Mouse (Mus musculus) heart, embryonic 15.5 days (tissue): ENCODE data around the gene Ripor2. TPM values are rescaled to one million over a fixed set of nuclear protein-coding genes. Genes with fewer than 3 reads are reported as not detected.

Experiments
- ATAC-seq: fragments of 200-750 bp; cut with Nextera tagmentation; replicated peaks from 2 replicates; pipeline ENCODE4 v1.8.0; 2017; ENCODE audit warnings: low read depth, moderate TSS enrichment; ENCODE audit not compliant: insufficient number of reproducible peaks, insufficient read depth, low FRiP score
- H3K27ac ChIP-seq: fragments of 300-500 bp; sonication (generic); 2 replicates; pipeline ENCODE4 v1.5.1; 2015; ENCODE audit warnings: mild to moderate bottlenecking, inconsistent platforms
- H3K27me3 ChIP-seq: fragments of 300-500 bp; sonication (generic); 2 replicates; pipeline ENCODE4 v1.6.1; 2015; ENCODE audit warnings: inconsistent platforms
- H3K36me3 ChIP-seq: fragments of 300-500 bp; sonication (generic); 2 replicates; pipeline ENCODE4 v1.6.1; 2015; ENCODE audit warnings: mild to moderate bottlenecking, inconsistent platforms
- H3K4me1 ChIP-seq: fragments of 300-500 bp; sonication (generic); replicated peaks from 2 replicates; pipeline ENCODE4 v1.6.1; 2015; ENCODE audit warnings: inconsistent platforms
- H3K4me2 ChIP-seq: fragments of 300-500 bp; sonication (generic); 2 replicates; pipeline ENCODE4 v1.6.1; 2015; ENCODE audit warnings: inconsistent platforms, mild to moderate bottlenecking, moderate library complexity
- H3K4me3 ChIP-seq: fragments of 300-500 bp; sonication (generic); 2 replicates; pipeline ENCODE4 v1.5.1; 2015; ENCODE audit warnings: mild to moderate bottlenecking, inconsistent platforms
- H3K9ac ChIP-seq: fragments of 300-500 bp; sonication (generic); 2 replicates; pipeline ENCODE4 v1.6.1; 2015; ENCODE audit warnings: mild to moderate bottlenecking, inconsistent platforms
- H3K9me3 ChIP-seq: fragments of 300-500 bp; sonication (generic); replicated peaks from 2 replicates; pipeline ENCODE4 v1.6.1; 2016; ENCODE audit warnings: inconsistent platforms
- WGBS: fragments of 180-500 bp; shearing (Covaris S2); methylation state at CpG from one replicate; pipeline ENCODE4 v1.1.7; 2015; ENCODE audit warnings: mixed read lengths; 5-methylcytosine and 5-hydroxymethylcytosine counted together
- polyA plus RNA-seq: library from polyadenylated mRNA; unstranded; fragments of >200 nt; fragmentation: Nextera tagmentation; extraction: Ambion mirVana; gene quantifications from 2 replicates; pipeline ENCODE4 v1.2.1, GENCODE M21; 2015

Ripor2 gene
- polyA plus RNA-seq, 1 experiment from 2014 or later = 14.5 TPM

- no peaks in the 10 kb centered on the region for H3K36me3 ChIP-seq
- H3K4me1 ChIP-seq = peaks cover 33% of the 10 kb centered on the region
- H3K4me3 ChIP-seq = no peak overlapping the region
- no peak for ATAC-seq
- WGBS = 57% methylated on average over 2 of the region's 2 CpGs
- H3K4me2 ChIP-seq = no peak overlapping the region
- H3K27ac ChIP-seq = no peak overlapping the region
- no peaks in the 10 kb centered on the region for H3K27me3 ChIP-seq
- no peaks in the 10 kb centered on the region for H3K9me3 ChIP-seq
- no peak overlapping the region for H3K9ac ChIP-seq
Observed at GRCm38 (mm10) chr13:24649099-24649498, 67.1 kb downstream of the Ripor2 start.

GRCm38 (mm10) chr13:24651018-24651417 lies 69.0 kb downstream of the Ripor2 start:
- no peaks in the 10 kb centered on the region for H3K9me3 ChIP-seq
- WGBS = 56% methylated on average over 3 of the region's 3 CpGs
- no peaks in the 10 kb centered on the region for H3K36me3 ChIP-seq
- 0 out of 2 replicates have a peak overlapping the region, but pooled peaks have one; percentile 20 for H3K27ac ChIP-seq
- H3K4me1 ChIP-seq = peaks cover 38% of the 10 kb centered on the region
- H3K27me3 ChIP-seq = no peaks in the 10 kb centered on the region
- no peak overlapping the region for H3K4me3 ChIP-seq
- no peak overlapping the region for H3K9ac ChIP-seq
- no peak overlapping the region for H3K4me2 ChIP-seq
- no peak for ATAC-seq

DNA sequence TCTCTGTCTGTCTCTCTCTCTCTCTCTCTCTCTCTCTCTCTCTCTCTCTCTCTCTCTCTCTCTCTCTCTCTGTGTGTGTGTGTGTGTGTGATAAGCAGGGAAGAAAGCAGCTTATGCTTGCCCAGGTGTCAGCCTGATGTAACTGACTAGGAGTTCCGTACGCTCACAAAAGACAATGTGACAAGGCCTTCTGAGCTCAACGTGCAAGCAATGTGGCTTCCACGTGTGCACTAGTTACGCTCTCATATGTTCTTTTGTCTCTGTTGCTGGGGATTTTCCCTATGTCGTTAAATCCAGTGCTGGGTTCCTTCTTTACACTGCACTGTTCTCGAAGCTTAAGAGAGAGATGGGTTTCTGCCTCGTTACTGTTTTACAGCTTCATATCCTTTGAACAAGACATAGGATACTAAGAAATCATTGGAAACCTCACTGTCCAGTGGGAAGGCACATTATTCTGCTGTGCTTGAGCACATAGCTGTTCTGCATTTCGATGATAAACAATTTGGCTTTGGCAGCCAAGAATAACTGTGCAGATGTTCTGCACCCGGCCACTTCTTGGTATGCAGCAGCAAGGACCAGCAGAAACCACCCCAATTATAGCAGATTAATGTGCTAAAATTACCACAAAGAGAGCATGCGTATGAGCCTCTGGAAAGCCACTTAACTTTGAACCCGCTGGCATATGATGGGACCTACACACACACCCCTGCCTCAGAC lies 73.1 kb downstream of the Ripor2 start:
- H3K36me3 ChIP-seq = no peaks in the 10 kb centered on the region
- H3K27ac ChIP-seq = peak overlapping the region; percentile 69
- WGBS = 46% methylated on average over 12 of the region's 12 CpGs
- 0 out of 2 replicates have a peak overlapping the region, but pooled peaks have one; percentile 0 for H3K4me2 ChIP-seq
- H3K27me3 ChIP-seq = no peaks in the 10 kb centered on the region
- H3K4me3 ChIP-seq = no peak overlapping the region
- peaks cover 41% of the 10 kb centered on the region for H3K4me1 ChIP-seq
- H3K9ac ChIP-seq = no peak overlapping the region
- ATAC-seq = no peak; the same call in 1 of the 2 replicates
- H3K9me3 ChIP-seq = no peaks in the 10 kb centered on the region

DNA sequence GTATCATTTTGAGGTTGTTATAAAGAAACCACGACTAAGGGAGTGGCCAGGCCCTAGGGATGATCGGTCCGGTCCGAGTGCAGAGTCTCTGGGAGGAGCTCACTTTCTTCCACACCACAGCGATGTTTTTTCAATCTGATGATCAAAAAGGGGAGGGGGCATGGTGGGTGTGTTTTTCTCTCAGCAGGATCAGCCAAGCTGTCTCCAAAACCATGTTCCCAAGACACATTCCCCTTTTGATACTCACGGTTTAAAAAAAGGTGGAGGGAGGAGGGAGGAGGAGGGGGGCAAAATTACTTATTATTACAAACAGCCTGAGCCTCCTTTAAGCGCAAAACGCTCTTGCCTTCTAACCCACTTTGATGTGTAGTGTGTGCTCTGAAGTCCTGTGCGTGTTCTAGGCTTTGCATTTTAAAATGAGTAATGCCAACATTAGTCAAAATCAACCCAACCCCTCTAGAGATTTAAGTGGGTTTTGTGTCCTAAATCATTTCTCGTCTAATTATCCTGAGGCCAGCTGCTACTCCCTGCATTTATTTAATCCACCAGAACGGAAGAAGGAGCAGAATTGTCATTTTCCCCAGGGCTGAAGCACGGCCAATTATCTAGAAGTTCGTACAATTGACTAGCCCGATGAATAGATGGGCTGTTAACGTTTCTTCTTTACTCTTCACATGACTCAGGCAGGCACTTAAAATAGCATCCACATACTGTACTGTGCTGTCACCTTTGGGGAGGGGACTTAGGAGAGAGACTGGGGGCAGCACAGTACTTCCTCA lies 74.9 kb downstream of the Ripor2 start:
- no peaks in the 10 kb centered on the region for H3K36me3 ChIP-seq
- H3K27ac ChIP-seq = 0 out of 2 replicates have a peak overlapping the region, but pooled peaks have one; percentile 27
- ATAC-seq = no peak
- H3K4me3 ChIP-seq = no peak overlapping the region
- peaks cover 31% of the 10 kb centered on the region for H3K4me1 ChIP-seq
- peak overlapping the region; percentile 27; the same call in 1 of the 2 replicates for H3K4me2 ChIP-seq
- 44% methylated on average over 15 of the region's 15 CpGs for WGBS
- H3K27me3 ChIP-seq = no peaks in the 10 kb centered on the region
- no peak overlapping the region for H3K9ac ChIP-seq
- H3K9me3 ChIP-seq = no peaks in the 10 kb centered on the region

DNA sequence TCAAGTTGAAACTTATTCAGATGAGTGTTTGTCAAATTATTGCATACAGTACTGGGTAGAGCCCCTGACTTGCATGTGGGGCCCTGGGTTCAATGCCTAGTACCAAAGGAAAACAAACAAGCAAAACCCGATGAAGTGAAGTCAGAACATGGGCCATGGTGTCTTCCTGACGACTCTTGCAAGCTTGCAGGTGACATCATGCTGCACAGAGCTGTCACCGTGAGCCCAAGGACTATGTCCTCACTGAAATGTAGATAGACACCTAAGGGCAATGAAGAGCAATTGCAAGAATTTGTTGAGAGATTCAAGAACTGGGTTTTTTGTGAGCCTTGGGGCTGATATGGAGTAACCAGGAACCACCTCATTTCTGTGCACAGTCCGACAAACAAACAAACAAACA lies 84.8 kb downstream of the Ripor2 start:
- WGBS = 73% methylated on average over 4 of the region's 4 CpGs
- 0 out of 2 replicates have a peak, but pooled peaks cover 3% of the 10 kb centered on the region for H3K36me3 ChIP-seq

GRCm38 (mm10) chr13:24668556-24668955 lies 86.6 kb downstream of the Ripor2 start:
- ATAC-seq = no peak
- Histone ChIP-seq H3K9me3 (no peaks in the 10 kb centered on the region), H3K9ac (no peak overlapping the region), H3K4me2 (no peak overlapping the region), H3K27ac (no peak overlapping the region), H3K4me1 (no peaks in the 10 kb centered on the region; the same call in 1 of the 2 replicates), H3K4me3 (no peak overlapping the region), H3K36me3 (peaks cover 7% of the 10 kb centered on the region; the same call in 1 of the 2 replicates), H3K27me3 (no peaks in the 10 kb centered on the region)
- 43% methylated on average over 2 of the region's 2 CpGs for WGBS

More for the DNA sequence above, 84.8 kb downstream of the Ripor2 start:
- no peak overlapping the region for H3K4me2 ChIP-seq
- H3K27me3 ChIP-seq = no peaks in the 10 kb centered on the region
- no peak overlapping the region for H3K27ac ChIP-seq
- H3K9me3 ChIP-seq = no peaks in the 10 kb centered on the region
- H3K4me1 ChIP-seq = peaks cover 6% of the 10 kb centered on the region
- H3K4me3 ChIP-seq = no peak overlapping the region
- H3K9ac ChIP-seq = no peak overlapping the region
- ATAC-seq = no peak

DNA sequence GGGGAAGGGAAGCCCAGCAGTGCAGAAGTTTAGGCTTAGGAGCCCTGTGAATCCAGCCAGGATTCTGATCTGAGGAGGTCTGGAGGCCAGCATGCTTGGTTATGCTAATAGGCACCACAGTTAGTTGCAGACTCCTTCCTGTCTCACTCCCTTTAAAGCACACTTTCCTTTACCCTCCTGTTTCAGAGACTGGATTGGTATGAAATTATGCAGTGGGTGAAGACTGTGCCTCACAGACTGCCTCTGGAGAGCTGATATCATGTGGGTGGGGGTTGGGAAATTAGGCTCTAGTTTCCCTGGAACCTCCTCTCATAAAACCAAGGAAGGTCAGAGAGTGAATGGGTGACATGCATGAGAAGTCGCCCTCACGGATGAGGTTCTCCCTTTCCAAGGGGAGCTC lies 88.7 kb downstream of the Ripor2 start:
- WGBS = 79% methylated on average over 2 of the region's 2 CpGs
- no peak for ATAC-seq
- H3K9ac ChIP-seq = no peak overlapping the region
- H3K4me1 ChIP-seq = no peaks in the 10 kb centered on the region
- H3K36me3 ChIP-seq = peaks cover 15% of the 10 kb centered on the region; the same call in 1 of the 2 replicates
- H3K4me3 ChIP-seq = no peak overlapping the region
- H3K9me3 ChIP-seq = no peaks in the 10 kb centered on the region
- no peaks in the 10 kb centered on the region for H3K27me3 ChIP-seq
- no peak overlapping the region for H3K4me2 ChIP-seq
- H3K27ac ChIP-seq = no peak overlapping the region

DNA sequence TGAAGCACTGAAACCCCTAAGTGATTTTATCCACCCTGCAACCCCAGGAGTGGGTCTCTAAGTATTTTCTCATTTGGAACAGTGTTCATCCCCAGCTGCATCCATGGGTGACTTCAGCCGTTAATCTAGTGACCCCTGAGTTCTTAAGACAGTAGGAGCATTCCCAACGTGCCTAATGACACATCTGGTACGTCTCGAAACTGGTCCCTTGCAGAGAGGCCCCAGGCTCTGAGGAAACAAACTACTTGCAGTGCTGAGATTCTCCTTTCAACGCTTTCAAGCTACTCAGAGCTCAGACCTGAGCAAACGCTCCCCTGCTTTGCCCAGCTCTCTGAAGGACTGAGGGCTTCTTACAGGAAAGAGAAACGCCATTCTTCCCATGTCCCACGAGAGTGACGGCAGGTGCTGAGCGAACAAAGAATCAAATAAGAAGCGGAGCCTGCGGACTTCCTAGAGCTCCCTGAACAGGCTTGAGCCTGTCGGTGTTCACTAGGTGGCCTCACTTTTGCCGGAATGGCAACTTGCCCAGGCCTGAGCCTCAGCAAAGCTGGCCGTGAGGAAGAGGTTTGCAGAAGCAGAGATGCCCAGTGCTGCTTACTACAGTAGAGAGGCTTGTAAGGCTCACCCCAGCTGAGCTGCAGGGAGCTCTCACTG lies 97.2 kb downstream of the Ripor2 start:
- Histone ChIP-seq H3K9ac (no peak overlapping the region), H3K4me1 (peaks cover 4% of the 10 kb centered on the region; the same call in 1 of the 2 replicates), H3K36me3 (peaks cover 29% of the 10 kb centered on the region; the same call in 1 of the 2 replicates), H3K4me3 (no peak overlapping the region), H3K27me3 (no peaks in the 10 kb centered on the region), H3K4me2 (no peak overlapping the region), H3K9me3 (no peaks in the 10 kb centered on the region), H3K27ac (no peak overlapping the region; the same call in 1 of the 2 replicates)
- ATAC-seq = no peak
- 40% methylated on average over 15 of the region's 15 CpGs for WGBS

GRCm38 (mm10) chr13:24680951-24681350 lies 99.0 kb downstream of the Ripor2 start:
- Histone ChIP-seq H3K27ac (no peak overlapping the region), H3K27me3 (no peaks in the 10 kb centered on the region), H3K4me3 (no peak overlapping the region), H3K4me2 (no peak overlapping the region), H3K9me3 (no peaks in the 10 kb centered on the region), H3K4me1 (peaks cover 4% of the 10 kb centered on the region; the same call in 1 of the 2 replicates), H3K36me3 (peaks cover 27% of the 10 kb centered on the region; the same call in 1 of the 2 replicates), H3K9ac (no peak overlapping the region)
- no peak for ATAC-seq
- whole genome bisulfite sequencing = 94% methylated on average over 4 of the region's 4 CpGs

DNA sequence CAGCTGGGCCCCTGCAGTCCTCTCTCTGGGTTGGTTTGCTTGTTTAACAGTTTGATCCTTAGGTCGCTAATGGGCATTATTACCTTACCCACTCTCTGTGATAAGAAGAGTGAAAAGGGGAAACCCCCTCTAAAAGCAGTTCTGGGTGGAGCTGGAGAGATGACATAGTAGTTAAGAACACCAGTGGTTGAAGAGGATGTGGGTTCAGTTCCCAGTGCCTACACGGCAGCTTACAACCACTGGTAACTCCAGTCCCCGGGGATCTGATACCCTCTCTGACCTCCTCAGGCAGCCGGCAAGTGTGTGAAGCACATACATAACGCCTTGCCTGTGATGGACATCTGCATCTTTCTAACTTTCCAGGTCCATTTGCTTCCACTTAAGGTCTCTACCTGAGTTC lies 100.4 kb downstream of the Ripor2 start:
- Histone ChIP-seq H3K36me3 (peaks cover 27% of the 10 kb centered on the region; the same call in 1 of the 2 replicates), H3K9ac (no peak overlapping the region), H3K27me3 (no peaks in the 10 kb centered on the region), H3K27ac (no peak overlapping the region), H3K9me3 (no peaks in the 10 kb centered on the region), H3K4me1 (peaks cover 10% of the 10 kb centered on the region), H3K4me3 (no peak overlapping the region), H3K4me2 (no peak overlapping the region)
- ATAC-seq = no peak
- WGBS = 63% methylated on average over 5 of the region's 5 CpGs

DNA sequence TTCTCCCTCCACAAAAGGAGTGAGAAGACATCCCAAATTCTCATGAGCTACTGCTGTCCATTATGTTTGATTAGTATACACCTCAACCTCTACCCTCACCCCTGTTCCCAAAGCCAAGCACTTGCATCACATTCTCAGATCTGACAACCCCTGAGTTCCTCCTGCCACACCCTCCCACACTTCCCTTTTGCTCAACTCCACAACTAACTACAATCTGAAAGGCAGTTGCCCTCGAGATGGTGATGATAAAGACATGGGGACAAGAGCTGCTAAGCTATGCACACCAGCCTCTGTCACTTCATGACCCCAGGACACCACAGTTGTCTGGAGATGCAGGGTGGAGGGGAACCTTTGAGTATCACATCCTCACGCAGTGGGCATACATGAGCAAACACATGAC lies 102.5 kb downstream of the Ripor2 start:
- peaks cover 7% of the 10 kb centered on the region for H3K4me1 ChIP-seq
- no peak overlapping the region for H3K9ac ChIP-seq
- 61% methylated on average over 2 of the region's 2 CpGs for WGBS
- H3K27me3 ChIP-seq = no peaks in the 10 kb centered on the region
- no peaks in the 10 kb centered on the region for H3K9me3 ChIP-seq
- no peak for ATAC-seq
- peaks cover 15% of the 10 kb centered on the region; the same call in 1 of the 2 replicates for H3K36me3 ChIP-seq
- H3K27ac ChIP-seq = no peak overlapping the region
- H3K4me3 ChIP-seq = no peak overlapping the region
- H3K4me2 ChIP-seq = no peak overlapping the region
